Mouse (Mus musculus): ENCODE data around the gene Itga11.
A peak's percentile ranks its signal among the peaks of the same experiment; 100 is the strongest.
"Not testable (repeated sequence)": the region's sequence is repeated elsewhere in the genome, so short reads cannot be mapped to it uniquely, and the experiment has no call there.

Gene Itga11

DNA sequence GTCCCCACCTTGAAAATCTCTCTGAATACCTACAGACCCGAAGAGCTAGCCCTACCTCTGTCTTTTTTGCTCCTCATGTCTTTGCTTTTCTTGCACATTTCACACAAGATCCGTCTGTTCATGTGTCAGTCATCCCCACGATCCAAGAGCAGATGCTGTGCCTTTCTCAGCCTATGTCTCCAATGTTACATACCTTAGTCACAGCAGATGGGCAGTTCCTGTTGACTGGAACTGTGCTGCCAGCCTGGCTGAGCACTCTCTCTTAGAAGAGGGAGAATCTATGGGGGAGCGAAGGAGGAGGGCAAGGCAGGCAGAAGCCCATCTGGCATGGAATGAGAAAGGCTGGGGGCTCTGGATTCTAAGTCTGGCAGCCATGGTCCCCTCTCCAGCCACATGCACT lies 87.7 kb downstream of the Itga11 start:
- DNase-seq (ENCODE audit: low spot score in 2 of 2), result peak in 1 of 2 experiments; percentile 75

- DNase-seq (ENCODE audit: low spot score in 2 of 2), result no peak
These were observed 89.8 kb downstream of the Itga11 start for GRCm38 (mm10) chr9:62767464-62767863.

- DNase-seq (ENCODE audit: low spot score in 2 of 2), result no peak
These were observed 90.7 kb downstream of the Itga11 start for GRCm38 (mm10) chr9:62768361-62768760.

GRCm38 (mm10) chr9:62772746-62773145 lies 95.1 kb downstream of the Itga11 start:
- no peak for DNase-seq (ENCODE audit: low spot score in 2 of 2)

- DNase-seq (ENCODE audit: low spot score in 2 of 2), result no peak
These were observed 97.8 kb downstream of the Itga11 start for GRCm38 (mm10) chr9:62775464-62775863.

DNA sequence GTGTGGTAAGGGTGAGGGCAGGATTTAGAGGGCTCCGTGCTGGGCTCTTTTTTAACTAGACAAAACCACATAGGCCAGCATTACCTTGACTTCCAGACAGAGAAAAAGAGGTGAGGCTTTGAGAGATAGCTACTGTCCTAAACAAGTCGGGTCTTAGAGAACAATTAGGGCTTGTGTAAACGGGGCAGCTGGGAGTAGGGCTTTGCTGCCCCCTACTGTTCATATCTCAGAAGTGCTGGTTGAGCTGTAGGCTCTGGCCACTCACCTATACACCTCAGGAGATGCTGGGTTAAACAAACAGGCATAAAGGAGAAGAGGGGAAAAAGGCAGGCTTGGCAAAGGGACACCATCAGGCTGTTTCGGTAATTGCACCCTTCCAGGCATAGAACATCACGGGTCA lies 99.8 kb downstream of the Itga11 start:
- peak in 1 of 2 experiments; percentile 59 for DNase-seq (ENCODE audit: low spot score in 2 of 2)

- DNase-seq (ENCODE audit: low spot score in 2 of 2), result no peak
These were observed 101.1 kb downstream of the Itga11 start for GRCm38 (mm10) chr9:62778721-62779120.

DNA sequence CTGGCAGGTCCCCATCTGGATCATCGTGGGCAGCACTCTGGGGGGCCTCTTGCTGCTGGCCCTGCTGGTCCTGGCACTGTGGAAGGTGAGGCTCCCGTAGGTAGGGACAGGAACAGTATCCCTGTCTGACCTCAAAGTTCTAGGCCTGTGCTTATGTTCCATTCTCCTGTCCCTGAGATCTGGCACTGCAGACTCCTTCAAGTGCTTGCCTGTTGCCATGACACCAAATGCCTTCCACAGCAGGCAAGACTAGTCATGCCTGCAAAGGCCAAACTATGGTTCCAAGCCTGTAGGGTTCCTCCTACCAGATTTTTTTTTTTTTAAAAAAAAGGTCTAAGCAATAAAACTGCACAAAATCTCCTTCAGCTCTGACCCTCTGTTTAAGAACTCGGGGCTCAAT lies 104.3 kb downstream of the Itga11 start:
- peak in 1 of 2 experiments; percentile 73 for DNase-seq (ENCODE audit: low spot score in 2 of 2)

GRCm38 (mm10) chr9:62782976-62783781 lies 105.6 kb downstream of the Itga11 start:
- peak; percentile 92 to 95 for DNase-seq (ENCODE audit: low spot score in 2 of 2)

- DNase-seq (ENCODE audit: low spot score in 2 of 2), result no peak
These were observed 106.6 kb downstream of the Itga11 start for GRCm38 (mm10) chr9:62784233-62784632.

DNA sequence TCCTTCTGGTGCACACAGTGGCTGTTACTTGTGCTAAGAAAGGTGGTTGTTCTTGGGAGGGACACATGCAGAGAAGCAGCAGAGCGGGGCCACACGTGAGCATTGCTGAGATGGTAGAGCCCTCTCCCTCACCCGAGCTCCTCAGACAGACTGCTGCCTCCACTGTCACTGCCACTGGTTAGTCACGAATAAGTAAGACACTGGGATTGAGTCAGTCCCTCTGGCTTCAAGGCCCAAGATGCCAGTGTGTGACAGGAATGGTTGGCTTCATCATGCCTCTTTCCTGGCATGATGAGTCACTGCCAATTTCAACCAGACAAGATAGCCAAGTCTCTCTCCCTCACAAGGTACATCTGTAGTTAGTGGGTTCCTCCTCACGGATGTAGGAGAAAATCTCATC lies 109.1 kb downstream of the Itga11 start:
- DNase-seq (ENCODE audit: low spot score in 2 of 2), result no peak

DNA sequence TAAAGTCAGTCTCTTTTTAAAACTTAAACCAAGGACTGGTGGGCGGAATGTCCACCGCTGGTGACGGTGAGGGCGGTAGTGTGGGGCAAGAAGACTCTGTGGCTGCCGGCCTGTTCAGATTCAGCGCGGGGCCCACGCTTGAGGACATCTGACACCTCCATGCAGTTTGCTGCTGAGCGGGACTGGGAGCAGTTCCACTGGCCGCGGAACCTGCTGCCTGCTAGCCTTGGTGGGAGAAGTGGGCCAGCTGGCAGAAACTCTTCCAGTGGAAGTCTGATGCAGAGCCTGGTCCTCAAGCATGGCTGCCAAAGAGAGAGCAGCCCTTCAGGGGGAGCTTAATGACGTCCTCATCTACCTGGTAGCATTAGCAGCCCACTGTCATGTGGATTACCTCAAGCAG lies 112.2 kb downstream of the Itga11 start:
- DNase-seq (ENCODE audit: low spot score in 2 of 2), result no peak

GRCm38 (mm10) chr9:62799218-62799617 lies 121.6 kb downstream of the Itga11 start:
- DNase-seq (ENCODE audit: low spot score in 2 of 2), result not testable (repeated sequence)

- no peak for DNase-seq (ENCODE audit: low spot score in 2 of 2)
These were observed 132.5 kb downstream of the Itga11 start for GRCm38 (mm10) chr9:62810095-62810494.

GRCm38 (mm10) chr9:62810543-62811515 lies 133.2 kb downstream of the Itga11 start:
- DNase-seq (ENCODE audit: low spot score in 2 of 2), result peak; percentile 70 to 80

GRCm38 (mm10) chr9:62811516-62812121 lies 134.0 kb downstream of the Itga11 start, which contains the start of gene Fem1b:
Gene Fem1b, minus strand, starts transcription at chr9:62811934.
- peak; percentile 93 to 94 for DNase-seq (ENCODE audit: low spot score in 2 of 2)

- DNase-seq (ENCODE audit: low spot score in 2 of 2), result no peak
These were observed 134.8 kb downstream of the Itga11 start for GRCm38 (mm10) chr9:62812216-62813049.

GRCm38 (mm10) chr9:62814751-62815150 lies 137.1 kb downstream of the Itga11 start:
- DNase-seq (ENCODE audit: low spot score in 2 of 2), result no peak

DNA sequence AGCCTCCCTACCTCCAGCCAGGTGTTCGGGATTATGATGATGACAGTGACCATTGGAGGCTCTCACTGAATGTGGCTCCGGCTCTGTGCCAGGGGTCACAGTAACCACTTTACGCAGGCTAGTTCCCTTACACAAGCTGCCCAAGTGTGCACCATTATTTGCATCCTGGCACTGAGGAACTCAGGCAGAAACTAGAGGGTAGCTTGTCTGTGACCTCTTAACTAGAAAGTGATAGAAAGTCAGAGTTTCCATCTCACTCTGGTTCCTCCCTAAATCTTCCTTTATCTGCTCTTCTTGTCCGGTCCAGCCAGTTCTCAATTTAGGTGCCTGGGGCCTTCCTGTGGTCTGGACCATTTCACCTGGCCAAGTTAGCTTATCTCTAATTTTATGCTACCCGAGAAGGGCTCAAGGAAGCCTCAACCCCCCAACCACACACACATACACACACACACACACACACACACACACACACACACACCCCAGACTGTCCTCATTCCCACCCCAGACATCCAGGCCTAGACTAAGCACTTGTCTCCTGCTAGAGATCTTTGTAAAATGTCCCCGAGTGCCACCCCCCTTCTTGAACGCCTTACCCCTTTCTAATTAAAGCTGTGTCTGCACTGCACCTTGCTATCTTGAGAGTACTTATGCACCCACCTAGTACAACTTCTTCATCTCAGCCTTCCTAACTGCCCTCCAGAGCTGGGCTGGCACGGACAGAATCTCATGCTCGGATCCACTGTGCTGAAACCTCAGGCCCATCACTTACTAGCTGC lies 138.9 kb downstream of the Itga11 start:
- no peak for DNase-seq (ENCODE audit: low spot score in 2 of 2)

- DNase-seq (ENCODE audit: low spot score in 2 of 2), result peak; percentile 58 to 79
These were observed 139.5 kb downstream of the Itga11 start for GRCm38 (mm10) chr9:62817099-62817571.

Data from right cerebral cortex, postnatal 10 days (tissue).